Mouse (Mus musculus): ENCODE data around the gene Swap70. TPM values are rescaled to one million over a fixed set of nuclear protein-coding genes. Genes with fewer than 3 reads are reported as not detected.

The Swap70 gene
- polyA plus RNA-seq (2014; fragmentation: Illumina TruSeq; extraction: RNeasy Lipid Tissue Mini Kit (QIAGEN cat#74804); ENCODE audit: low read depth, low replicate concordance): 11.1 TPM

GRCm38 (mm10) chr7:110221586-110222481 is at the start of gene Swap70:
Gene Swap70 (plus strand): TSS chr7:110221711.

Other genes with a start within 250 kb of the Swap70 start
- 47.0 TPM for gene Tmem41b, start 234.8 kb upstream of the Swap70 start, polyA plus RNA-seq (2014; fragmentation: Illumina TruSeq; extraction: RNeasy Lipid Tissue Mini Kit (QIAGEN cat#74804); ENCODE audit: low read depth, low replicate concordance)
- gene Ipo7, start 203.4 kb upstream of the Swap70 start, polyA plus RNA-seq (2014; fragmentation: Illumina TruSeq; extraction: RNeasy Lipid Tissue Mini Kit (QIAGEN cat#74804); ENCODE audit: low read depth, low replicate concordance): 76.8 TPM
- 8.8 TPM for gene Zfp143, start 160.5 kb upstream of the Swap70 start, polyA plus RNA-seq (2014; fragmentation: Illumina TruSeq; extraction: RNeasy Lipid Tissue Mini Kit (QIAGEN cat#74804); ENCODE audit: low read depth, low replicate concordance)
- gene Wee1, start 99.7 kb upstream of the Swap70 start, polyA plus RNA-seq (2014; fragmentation: Illumina TruSeq; extraction: RNeasy Lipid Tissue Mini Kit (QIAGEN cat#74804); ENCODE audit: low read depth, low replicate concordance): 5.7 TPM